Mouse (Mus musculus): ENCODE results near the gene Skint5.
"Not testable (repeated sequence)": the region's sequence is repeated elsewhere in the genome, so short reads cannot be mapped to it uniquely, and the experiment has no call there.

The Skint5 gene

DNA sequence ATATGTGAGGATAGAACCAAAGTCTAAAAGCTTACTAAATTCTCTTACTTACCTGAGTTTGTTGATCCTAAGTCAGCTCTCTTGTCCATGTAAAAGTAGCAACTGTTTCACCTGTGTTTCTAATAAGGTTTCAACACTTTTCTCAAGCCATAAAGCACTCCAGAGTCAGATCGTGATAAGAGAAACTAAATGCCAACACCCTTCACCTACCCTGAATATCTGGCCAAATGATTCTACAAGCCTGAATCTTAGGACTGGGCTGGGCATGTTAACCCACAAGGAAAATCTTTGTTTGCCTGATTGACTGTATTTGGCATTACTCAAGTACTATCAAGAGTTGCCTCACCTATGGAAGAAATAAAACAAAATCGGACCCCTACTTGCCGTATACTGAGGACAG is at the start of gene Skint5:
Gene Skint5, minus strand, starts transcription at position 101 of the 400 bp plus-strand sequence.
- DNase-seq (ENCODE audit: extremely low spot score, low spot score), result no peak

DNA sequence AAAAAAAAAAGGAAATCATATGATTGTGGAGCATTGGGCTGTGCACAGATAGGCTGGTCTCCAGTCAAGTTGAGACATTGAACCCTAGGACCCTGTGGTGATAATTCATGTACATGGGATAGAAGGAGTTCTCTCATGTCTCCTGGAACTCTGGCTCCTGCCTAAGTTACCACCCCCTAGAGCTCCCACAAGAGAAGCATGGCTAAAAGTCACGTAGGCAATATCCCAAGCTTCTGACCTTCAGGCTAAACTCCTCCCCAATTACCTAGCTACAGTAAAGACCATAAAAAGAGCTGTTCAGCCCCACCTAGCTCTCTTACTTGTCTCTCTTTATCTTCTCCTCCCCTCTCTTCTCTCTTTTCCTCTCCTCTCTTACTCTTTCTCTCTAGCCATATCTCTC is 42.0 kb downstream of the Skint5 start:
- DNase-seq (ENCODE audit: extremely low spot score, low spot score), result no peak

DNA sequence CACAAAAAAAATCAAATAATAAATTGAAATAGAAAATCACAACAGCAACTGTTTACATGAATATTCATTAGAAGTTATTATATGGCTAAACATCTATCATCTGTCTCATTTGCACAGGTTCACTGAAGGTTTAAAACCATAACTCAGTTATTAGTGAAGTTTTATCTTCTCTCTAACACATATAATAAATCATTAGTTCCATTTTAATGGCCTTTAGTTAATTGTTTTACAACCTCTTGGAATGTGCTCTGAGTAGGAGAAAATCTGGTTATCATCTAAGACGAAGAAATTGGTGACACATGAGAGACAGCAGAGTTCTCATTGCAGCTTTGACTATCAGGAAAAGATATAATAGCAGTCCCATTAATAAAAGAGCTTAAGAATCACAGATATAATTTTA is 235.1 kb downstream of the Skint5 start:
- DNase-seq (ENCODE audit: extremely low spot score, low spot score), result no peak

DNA sequence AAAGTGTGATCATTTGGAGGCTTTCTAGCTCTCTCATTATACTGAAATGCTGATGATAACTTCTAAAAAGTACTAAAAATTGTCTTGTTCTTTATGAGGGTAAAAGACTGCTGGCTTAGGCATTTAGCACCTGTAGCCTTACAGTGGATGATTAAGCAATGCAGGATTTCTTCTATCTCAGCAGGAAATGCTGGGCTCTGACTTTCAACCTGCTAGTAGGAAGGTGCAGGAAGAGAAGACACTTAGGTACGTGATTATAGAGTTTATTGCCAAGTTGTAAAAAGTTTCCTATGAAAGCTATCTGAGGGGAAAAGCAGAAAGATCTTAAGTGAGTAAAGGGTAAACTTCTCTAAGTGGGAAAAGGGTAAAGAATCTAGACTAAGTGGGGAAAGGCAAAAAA is 235.6 kb downstream of the Skint5 start:
- no peak for DNase-seq (ENCODE audit: extremely low spot score, low spot score)

DNA sequence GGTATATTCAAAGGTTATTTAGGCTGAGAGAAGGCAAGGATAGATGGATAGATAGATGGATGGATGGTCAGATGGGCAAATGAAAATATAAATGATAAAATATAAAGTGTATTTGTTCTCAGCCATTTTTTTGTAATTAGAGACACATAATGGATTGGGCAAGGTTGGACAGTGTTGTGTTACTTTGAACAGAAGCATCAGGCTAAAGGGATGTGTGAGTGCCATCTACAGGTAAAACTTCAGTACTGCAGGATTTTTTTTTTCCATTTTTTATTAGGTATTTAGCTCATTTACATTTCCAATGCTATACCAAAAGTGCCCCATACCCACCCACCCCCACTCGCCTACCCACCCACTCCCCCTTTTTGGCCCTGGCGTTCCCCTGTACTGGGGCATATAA is 551.1 kb downstream of the Skint5 start:
- not testable (repeated sequence) for DNase-seq (ENCODE audit: extremely low spot score, low spot score)

All from neural tube, embryonic 10.5 days (tissue).